Mouse (Mus musculus) mouse embryonic stem cell (cell line): ENCODE data around the gene Wwc2.

Experiments
- in situ Hi-C, 2 experiments: fragments of 300-500 bp; cut with MboI; formaldehyde crosslinking; loops; 1 replicate in 1 of 2; 3 replicates in 1 of 2; pipeline ENCODE4 v1.14.3; 2019 to 2020; ENCODE audit warnings: low sequenced_read_pairs in 2 of 2, low pct_unique_long_range_greater_than_20kb in 1 of 2, mixed read lengths in 1 of 2; ENCODE audit not compliant: unreplicated experiment in 1 of 2

Wwc2 gene

GRCm38 (mm10) chr8:47883739-47884138 is 107.0 kb downstream of the Wwc2 start:
- in situ Hi-C loops, result no loop called here

- in situ Hi-C loops, result loop anchor here in 1 of 2 experiments (10.0 kb wide), 1 partner anchor 136 kb away; no protein-coding TSS in a partner anchor
Measured at GRCm38 (mm10) chr8:47878516-47878915, 112.2 kb downstream of the Wwc2 start.

- in situ Hi-C loops, result loop anchor here in 1 of 2 experiments (10.0 kb wide), 1 partner anchor 139 kb away; no protein-coding TSS in a partner anchor
Measured at GRCm38 (mm10) chr8:47875865-47876264, 114.9 kb downstream of the Wwc2 start.

GRCm38 (mm10) chr8:47874497-47875178 is 116.1 kb downstream of the Wwc2 start:
- in situ Hi-C loops, result loop anchor here (5.0 to 10.0 kb wide), 2 partner anchors 138 to 140 kb away; no protein-coding TSS in a partner anchor

GRCm38 (mm10) chr8:47872361-47873107 is 118.2 kb downstream of the Wwc2 start:
- in situ Hi-C loops, result loop anchor here (5.0 to 10.0 kb wide), 2 partner anchors 140 to 142 kb away; no protein-coding TSS in a partner anchor

- in situ Hi-C loops, result no loop called here
Measured at GRCm38 (mm10) chr8:47867067-47867466, 123.7 kb downstream of the Wwc2 start.

- in situ Hi-C loops, result no loop called here
Measured at GRCm38 (mm10) chr8:47866568-47866967, 124.2 kb downstream of the Wwc2 start.

- in situ Hi-C loops, result no loop called here
Measured at GRCm38 (mm10) chr8:47859259-47859658, 131.5 kb downstream of the Wwc2 start.

- in situ Hi-C loops, result no loop called here
Measured at GRCm38 (mm10) chr8:47853356-47853755, 137.4 kb downstream of the Wwc2 start.

GRCm38 (mm10) chr8:47852737-47853136 is 138.0 kb downstream of the Wwc2 start:
- in situ Hi-C loops, result no loop called here

- in situ Hi-C loops, result no loop called here
Measured at GRCm38 (mm10) chr8:47851824-47852502, 138.8 kb downstream of the Wwc2 start.

- in situ Hi-C loops, result loop anchor here in 1 of 2 experiments (10.0 kb wide), 1 partner anchor 105 kb away; no protein-coding TSS in a partner anchor
Measured at GRCm38 (mm10) chr8:47849842-47850241, 140.9 kb downstream of the Wwc2 start.

GRCm38 (mm10) chr8:47847931-47848330 is 142.8 kb downstream of the Wwc2 start:
- in situ Hi-C loops, result loop anchor here in 1 of 2 experiments (10.0 kb wide), 1 partner anchor 103 kb away; no protein-coding TSS in a partner anchor

GRCm38 (mm10) chr8:47847161-47847560 is 143.6 kb downstream of the Wwc2 start:
- in situ Hi-C loops, result loop anchor here in 1 of 2 experiments (10.0 kb wide), 1 partner anchor 102 kb away; no protein-coding TSS in a partner anchor

- in situ Hi-C loops, result loop anchor here in 1 of 2 experiments (10.0 kb wide), 1 partner anchor 101 kb away; no protein-coding TSS in a partner anchor
Measured at GRCm38 (mm10) chr8:47845956-47846355, 144.8 kb downstream of the Wwc2 start.

GRCm38 (mm10) chr8:47843651-47844050 is 147.1 kb downstream of the Wwc2 start:
- in situ Hi-C loops, result loop anchor here in 1 of 2 experiments (10.0 kb wide), 1 partner anchor 99 kb away; no protein-coding TSS in a partner anchor

GRCm38 (mm10) chr8:47843063-47843462 is 147.7 kb downstream of the Wwc2 start:
- in situ Hi-C loops, result loop anchor here in 1 of 2 experiments (10.0 kb wide), 1 partner anchor 98 kb away; no protein-coding TSS in a partner anchor

GRCm38 (mm10) chr8:47833944-47834343 is 156.8 kb downstream of the Wwc2 start:
- in situ Hi-C loops, result loop anchor here in 1 of 2 experiments (10.0 kb wide), 1 partner anchor 89 kb away; no protein-coding TSS in a partner anchor
